Mouse (Mus musculus) urinary bladder, adult 2 months (tissue): ENCODE results near the gene Lag3. TPM values are rescaled to one million over a fixed set of nuclear protein-coding genes. Genes with fewer than 3 reads are reported as not detected.

Experiments used
- DNase-seq: peaks from one replicate; pipeline ENCODE4 v3.0.0; 2022; ENCODE audit warnings: low spot score
- polyA plus RNA-seq: library from polyadenylated mRNA; depleted of rRNA; stranded (reverse); fragments of >200 nt; gene quantifications from 2 replicates; pipeline ENCODE4 v1.2.3, GENCODE M21; 2012

Lag3 gene
- polyA plus RNA-seq, 1 experiment: 1.3 TPM

- DNase-seq: no peak
Observed at GRCm38 (mm10) chr6:124920318-124921085, 9.0 kb upstream of the Lag3 start.

GRCm38 (mm10) chr6:124919695-124920317 lies 8.3 kb upstream of the Lag3 start, which contains the start of gene Ptms:
Ptms (minus strand) TSS chr6:124920103.
- DNase-seq: peak; percentile 74

- no peak for DNase-seq
Observed at GRCm38 (mm10) chr6:124918890-124919627, 7.6 kb upstream of the Lag3 start.

GRCm38 (mm10) chr6:124918331-124918690 lies 6.8 kb upstream of the Lag3 start:
- DNase-seq: no peak

GRCm38 (mm10) chr6:124917518-124918330 lies 6.2 kb upstream of the Lag3 start:
- peak; percentile 90 for DNase-seq

- DNase-seq: peak; percentile 95
Observed at GRCm38 (mm10) chr6:124916695-124917517, 5.4 kb upstream of the Lag3 start.

GRCm38 (mm10) chr6:124915942-124916694 lies 4.6 kb upstream of the Lag3 start:
- DNase-seq: no peak

GRCm38 (mm10) chr6:124915160-124915941 lies 3.8 kb upstream of the Lag3 start:
- DNase-seq: peak; percentile 49

- no peak for DNase-seq
Observed at GRCm38 (mm10) chr6:124914511-124914910, 3.0 kb upstream of the Lag3 start.

- DNase-seq: no peak
Observed at GRCm38 (mm10) chr6:124913721-124914285, 2.3 kb upstream of the Lag3 start.

GRCm38 (mm10) chr6:124913214-124913613 lies 1.7 kb upstream of the Lag3 start:
- DNase-seq: no peak

- DNase-seq: no peak
Observed at GRCm38 (mm10) chr6:124910032-124910431, 1.5 kb downstream of the Lag3 start.

- no peak for DNase-seq
Observed at GRCm38 (mm10) chr6:124907767-124908166, 3.7 kb downstream of the Lag3 start.

- DNase-seq: no peak
Observed at GRCm38 (mm10) chr6:124904991-124905860, 6.3 kb downstream of the Lag3 start.

- peak; percentile 46 for DNase-seq
Observed at GRCm38 (mm10) chr6:124904161-124904981, 7.1 kb downstream of the Lag3 start.

GRCm38 (mm10) chr6:124903580-124904151 lies 7.8 kb downstream of the Lag3 start:
- peak; percentile 92 for DNase-seq

- DNase-seq: no peak
Observed at GRCm38 (mm10) chr6:124901851-124902250, 9.7 kb downstream of the Lag3 start.
